7 mouse cellular contexts compared by ENCODE assay signal in genomic region chr11:116814884-116815415, GRCm38 (mm10). TPM values are rescaled to one million over a fixed set of nuclear protein-coding genes. Genes with fewer than 3 reads are reported as not detected.
DNase-seq lines count a peak whose midpoint lies in the region; ATAC-seq lines count a peak whose summit lies in the region.

No protein-coding gene starts in this region.

- peaks cover 44% of the 10 kb centered on the region for H3K4me1 ChIP-seq in lung, embryonic 16.5 days (replicated peaks; ENCODE audit: control insufficient read depth, insufficient read depth, low read length)
- H3K4me1 ChIP-seq in forebrain, embryonic 12.5 days = peaks cover 60% of the 10 kb centered on the region
- peaks cover 53% of the 10 kb centered on the region for H3K4me1 ChIP-seq in limb, embryonic 11.5 days (ENCODE audit: control insufficient read depth, insufficient read depth, low read length)
- H3K4me1 ChIP-seq in stomach, embryonic 15.5 days = peaks cover 55% of the 10 kb centered on the region

- no peak overlapping the region for H3K4me3 ChIP-seq in lung, embryonic 16.5 days (ENCODE audit: low read length)
- H3K4me3 ChIP-seq in forebrain, embryonic 12.5 days (replicated peaks) = no peak overlapping the region
- H3K4me3 ChIP-seq in limb, embryonic 11.5 days (ENCODE audit: low read depth, low read length) = no peak overlapping the region
- H3K4me3 ChIP-seq in stomach, embryonic 15.5 days (replicated peaks) = no peak overlapping the region

- peak overlapping the region; percentile 97 for H3K27ac ChIP-seq in lung, embryonic 16.5 days (ENCODE audit: low read length)
- H3K27ac ChIP-seq in forebrain, embryonic 12.5 days = peak overlapping the region; percentile 90
- peak overlapping the region; percentile 92 for H3K27ac ChIP-seq in limb, embryonic 11.5 days (replicated peaks; ENCODE audit: low read depth, low read length)
- H3K27ac ChIP-seq in stomach, embryonic 15.5 days = peak overlapping the region; percentile 92

- WGBS in lung, embryonic 16.5 days = 30% methylated on average over 7 of the region's 7 CpGs
- 35% methylated on average over 7 of the region's 7 CpGs for WGBS in forebrain, embryonic 12.5 days
- WGBS in limb, embryonic 11.5 days = 27% methylated on average over 7 of the region's 7 CpGs
- 33% methylated on average over 7 of the region's 7 CpGs for WGBS in stomach, embryonic 15.5 days

- H3K27me3 ChIP-seq in lung, embryonic 16.5 days (ENCODE audit: control insufficient read depth, insufficient read depth, low read depth, low read length) = no peaks in the 10 kb centered on the region; the same call in 1 of the 2 replicates
- H3K27me3 ChIP-seq in forebrain, embryonic 12.5 days = peaks cover 5% of the 10 kb centered on the region; the same call in 1 of the 2 replicates
- no peaks in the 10 kb centered on the region for H3K27me3 ChIP-seq in limb, embryonic 11.5 days (ENCODE audit: control insufficient read depth, insufficient read depth, low read length)
- H3K27me3 ChIP-seq in stomach, embryonic 15.5 days (replicated peaks) = no peaks in the 10 kb centered on the region

- peak overlapping the region; percentile 35 for H3K4me2 ChIP-seq in lung, embryonic 16.5 days (ENCODE audit: low read depth, low read length)
- peak overlapping the region; percentile 15; the same call in 1 of the 2 replicates for H3K4me2 ChIP-seq in forebrain, embryonic 12.5 days
- peak overlapping the region; percentile 25; the same call in 1 of the 2 replicates for H3K4me2 ChIP-seq in limb, embryonic 11.5 days (ENCODE audit: low read depth, severe bottlenecking)
- peak overlapping the region; percentile 25; the same call in 1 of the 2 replicates for H3K4me2 ChIP-seq in stomach, embryonic 15.5 days

- peak overlapping the region; percentile 54 for H3K9ac ChIP-seq in lung, embryonic 16.5 days (ENCODE audit: low read length)
- H3K9ac ChIP-seq in forebrain, embryonic 12.5 days = no peak overlapping the region; the same call in 1 of the 2 replicates
- H3K9ac ChIP-seq in limb, embryonic 11.5 days (ENCODE audit: low read length) = peak overlapping the region; percentile 50; the same call in 1 of the 2 replicates
- H3K9ac ChIP-seq in stomach, embryonic 15.5 days = no peak overlapping the region

- DNase-seq in lung, adult 18-20 months = no peak
- no peak for DNase-seq in limb, embryonic 11.5 days (ENCODE audit: low spot score)
- no peak for DNase-seq in layer of hippocampus, adult 11-12 months (ENCODE audit: low spot score)

- no peaks in the 10 kb centered on the region for H3K36me3 ChIP-seq in lung, embryonic 16.5 days (ENCODE audit: control insufficient read depth, insufficient read depth, low read length)
- H3K36me3 ChIP-seq in forebrain, embryonic 12.5 days (replicated peaks) = no peaks in the 10 kb centered on the region
- no peaks in the 10 kb centered on the region for H3K36me3 ChIP-seq in limb, embryonic 11.5 days (ENCODE audit: control insufficient read depth, insufficient read depth, low read length)
- no peaks in the 10 kb centered on the region for H3K36me3 ChIP-seq in stomach, embryonic 15.5 days

- ATAC-seq in lung, embryonic 16.5 days (ENCODE audit: low read depth) = no peak
- no peak for ATAC-seq in forebrain, embryonic 12.5 days (ENCODE audit: low FRiP score)
- ATAC-seq in limb, embryonic 11.5 days (ENCODE audit: insufficient number of reproducible peaks, low FRiP score, low TSS enrichment, low read depth) = no peak
- no peak for ATAC-seq in stomach, embryonic 15.5 days (ENCODE audit: insufficient read depth, low FRiP score, low read depth)
- no peak for ATAC-seq in inflammation-experienced regulatory T-cells, adult 6 months

- H3K9me3 ChIP-seq in lung, embryonic 16.5 days (ENCODE audit: control insufficient read depth, low read length) = no peaks in the 10 kb centered on the region
- H3K9me3 ChIP-seq in forebrain, embryonic 12.5 days = no peaks in the 10 kb centered on the region
- H3K9me3 ChIP-seq in limb, embryonic 11.5 days (ENCODE audit: control insufficient read depth, low read length) = no peaks in the 10 kb centered on the region
- no peaks in the 10 kb centered on the region for H3K9me3 ChIP-seq in stomach, embryonic 15.5 days

RNA-seq across cellular contexts. Expression of gene Mxra7, which starts 12.9 kb away (rescaled TPM):
- polyA plus RNA-seq in lung, embryonic 16.5 days (2015; fragmentation: Nextera tagmentation; extraction: Ambion mirVana) = 14.2 and 15.3 TPM in 2 replicates
- 22.5 and 25.9 TPM in 2 replicates for polyA plus RNA-seq in forebrain, embryonic 12.5 days (2016; fragmentation: Nextera tagmentation; extraction: Ambion mirVana)
- 12.4 and 14.2 TPM in 2 replicates for polyA plus RNA-seq in limb, embryonic 11.5 days (2014; fragmentation: Nextera tagmentation; extraction: Ambion mirVana)
- 23.0 and 25.7 TPM in 2 replicates for polyA plus RNA-seq in stomach, embryonic 15.5 days (2015; fragmentation: Nextera tagmentation; extraction: Ambion mirVana)
- not detected for polyA plus RNA-seq in inflammation-experienced regulatory T-cells, adult 6 months (2017; shearing (Covaris generic))

RNA-seq across cellular contexts. Expression of gene Mettl23, which starts 28.1 kb away (rescaled TPM):
- 53.5 and 59.9 TPM in 2 replicates for polyA plus RNA-seq in lung, embryonic 16.5 days (2015; fragmentation: Nextera tagmentation; extraction: Ambion mirVana)
- 65.5 and 65.8 TPM in 2 replicates for polyA plus RNA-seq in forebrain, embryonic 12.5 days (2016; fragmentation: Nextera tagmentation; extraction: Ambion mirVana)
- 61.3 and 68.0 TPM in 2 replicates for polyA plus RNA-seq in limb, embryonic 11.5 days (2014; fragmentation: Nextera tagmentation; extraction: Ambion mirVana)
- 57.9 and 61.3 TPM in 2 replicates for polyA plus RNA-seq in stomach, embryonic 15.5 days (2015; fragmentation: Nextera tagmentation; extraction: Ambion mirVana)
- polyA plus RNA-seq in inflammation-experienced regulatory T-cells, adult 6 months (2017; shearing (Covaris generic)) = 100 to 1,000 TPM; 121 to 151 (median 145) TPM

RNA-seq across cellular contexts. Expression of gene Jmjd6, which starts 28.3 kb away (rescaled TPM):
- 59.5 and 60.8 TPM in 2 replicates for polyA plus RNA-seq in lung, embryonic 16.5 days (2015; fragmentation: Nextera tagmentation; extraction: Ambion mirVana)
- 87.8 and 93.5 TPM in 2 replicates for polyA plus RNA-seq in forebrain, embryonic 12.5 days (2016; fragmentation: Nextera tagmentation; extraction: Ambion mirVana)
- 81.4 and 81.8 TPM in 2 replicates for polyA plus RNA-seq in limb, embryonic 11.5 days (2014; fragmentation: Nextera tagmentation; extraction: Ambion mirVana)
- polyA plus RNA-seq in stomach, embryonic 15.5 days (2015; fragmentation: Nextera tagmentation; extraction: Ambion mirVana) = 71.1 and 76.3 TPM in 2 replicates
- 10 to 100 TPM; 49.7 to 58.8 (median 53.6) TPM for polyA plus RNA-seq in inflammation-experienced regulatory T-cells, adult 6 months (2017; shearing (Covaris generic))

RNA-seq across cellular contexts. Expression of gene Mfsd11, which starts 37.3 kb away (rescaled TPM):
- polyA plus RNA-seq in lung, embryonic 16.5 days (2015; fragmentation: Nextera tagmentation; extraction: Ambion mirVana) = 36.0 and 36.6 TPM in 2 replicates
- polyA plus RNA-seq in forebrain, embryonic 12.5 days (2016; fragmentation: Nextera tagmentation; extraction: Ambion mirVana) = 33.7 and 40.2 TPM in 2 replicates
- 28.0 and 31.5 TPM in 2 replicates for polyA plus RNA-seq in limb, embryonic 11.5 days (2014; fragmentation: Nextera tagmentation; extraction: Ambion mirVana)
- 33.3 and 33.7 TPM in 2 replicates for polyA plus RNA-seq in stomach, embryonic 15.5 days (2015; fragmentation: Nextera tagmentation; extraction: Ambion mirVana)
- polyA plus RNA-seq in inflammation-experienced regulatory T-cells, adult 6 months (2017; shearing (Covaris generic)) = 10 to 100 TPM; 18.7 to 31.0 (median 29.0) TPM

RNA-seq across cellular contexts. Expression of gene Srsf2, which starts 37.9 kb away (rescaled TPM):
- 661 and 761 TPM in 2 replicates for polyA plus RNA-seq in lung, embryonic 16.5 days (2015; fragmentation: Nextera tagmentation; extraction: Ambion mirVana)
- 902 and 945 TPM in 2 replicates for polyA plus RNA-seq in forebrain, embryonic 12.5 days (2016; fragmentation: Nextera tagmentation; extraction: Ambion mirVana)
- polyA plus RNA-seq in limb, embryonic 11.5 days (2014; fragmentation: Nextera tagmentation; extraction: Ambion mirVana) = 1,044 and 1,058 TPM in 2 replicates
- polyA plus RNA-seq in stomach, embryonic 15.5 days (2015; fragmentation: Nextera tagmentation; extraction: Ambion mirVana) = 728 and 781 TPM in 2 replicates
- polyA plus RNA-seq in inflammation-experienced regulatory T-cells, adult 6 months (2017; shearing (Covaris generic)) = 100 to 1,000 TPM; 189 to 367 (median 325) TPM

Comparison
In these comparisons a context has a peak if more than half of its experiments do, and no peak if none do; other contexts are left out.
1. H3K9ac ChIP-seq: peak in lung, embryonic 16.5 days (single experiment) and limb, embryonic 11.5 days (single experiment); none in forebrain, embryonic 12.5 days (single experiment) and stomach, embryonic 15.5 days (single experiment).
2. RNA of gene Mxra7, which starts 12.9 kb away (polyA plus RNA-seq): 22.5 to 25.9 TPM in forebrain, embryonic 12.5 days, 23.0 to 25.7 TPM in stomach, embryonic 15.5 days, 14.2 to 15.3 TPM in lung, embryonic 16.5 days and 12.4 to 14.2 TPM in limb, embryonic 11.5 days; not detected in inflammation-experienced regulatory T-cells, adult 6 months; every median in the first group is over 10 times any median in the second.
3. Peak in every context shown above with its lines, with median percentiles within 50 percentile points of each other: H3K27ac ChIP-seq and H3K4me2 ChIP-seq.